Comparison of ENCODE assay signal across 1 mouse cellular context in genomic region chr6:5254869-5255268, GRCm38 (mm10).
TF ChIP-seq lines count a peak whose summit lies in the region.

No protein-coding gene starts in this region.

TF ChIP-seq in CH12.LX, 34 proteins besides CTCF, POLR2A, EP300 and RAD21 (continued from another document):
- TF ChIP-seq RCOR1 (conservative IDR thresholded peaks at IDR 0.05; ENCODE audit: low read depth, low read length): no peak
- TF ChIP-seq MEF2A (IDR thresholded peaks at IDR 0.05; ENCODE audit: borderline replicate concordance, low read depth, low read length): no peak
- no peak for TF ChIP-seq GABPA (IDR thresholded peaks at IDR 0.05; ENCODE audit: insufficient replicate concordance, low read depth, low read length)
- TF ChIP-seq MXI1 (IDR thresholded peaks at IDR 0.05; ENCODE audit: low read depth, low read length): no peak
- no peak for TF ChIP-seq BHLHE40 (IDR thresholded peaks at IDR 0.05; ENCODE audit: low read depth, low read length)
- TF ChIP-seq MYC (IDR thresholded peaks at IDR 0.05; ENCODE audit: low read depth, low read length): no peak
